Mouse (Mus musculus) adipocyte (in vitro differentiated cells): ENCODE measurements at regions not wholly inside any gene's neighbourhood (a gene's known extent, or its start where the extent isn't known, plus 50 kb on each side); places are given as distances from the start of the nearest gene placed in this dataset.

Source experiments
- DNase-seq: peaks from one replicate; pipeline ENCODE4 v3.0.0-alpha.2; 2016; ENCODE audit warnings: low spot score

DNA sequence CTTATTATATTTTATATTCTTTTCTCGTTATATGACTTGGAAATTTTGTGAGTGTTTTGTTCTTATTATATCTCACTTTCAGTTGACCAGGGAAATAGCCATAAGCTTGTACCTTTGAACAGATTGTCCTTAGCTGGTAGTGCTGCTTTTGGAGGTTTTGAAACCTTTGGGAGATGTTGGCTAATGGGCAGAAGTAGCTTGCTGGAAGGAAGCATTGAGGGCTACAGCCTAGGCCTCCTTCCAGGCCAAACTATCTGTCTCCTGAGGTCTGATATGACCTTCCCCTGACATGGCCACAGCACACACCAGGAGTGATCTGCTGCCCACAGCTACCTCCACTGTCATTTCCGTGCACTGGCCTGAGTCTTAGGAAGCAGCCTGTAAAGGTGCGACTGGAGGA lies 56.8 kb downstream of the Cdkn2c start:
- peak; percentile 61 for DNase-seq

DNA sequence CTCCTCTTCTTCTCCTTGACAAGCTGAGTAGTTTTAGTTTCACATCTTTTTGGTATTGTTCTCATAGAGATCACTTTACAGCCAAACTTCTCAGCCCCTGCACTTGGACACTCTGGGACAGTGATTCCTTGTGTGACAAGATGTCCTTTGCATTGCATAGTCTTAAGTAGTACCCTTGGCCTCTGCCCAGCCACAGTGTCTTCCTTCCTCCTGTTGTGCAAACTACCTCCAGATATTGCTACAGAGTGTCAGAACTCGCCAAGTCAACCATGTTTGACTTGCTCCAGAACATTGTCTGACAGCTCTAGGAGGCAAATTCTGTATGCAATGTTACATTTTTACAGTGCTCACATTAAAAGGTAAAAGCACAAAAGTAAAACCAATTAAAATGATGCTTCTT lies 57.2 kb downstream of the Cdkn2c start:
- DNase-seq: peak; percentile 85

DNA sequence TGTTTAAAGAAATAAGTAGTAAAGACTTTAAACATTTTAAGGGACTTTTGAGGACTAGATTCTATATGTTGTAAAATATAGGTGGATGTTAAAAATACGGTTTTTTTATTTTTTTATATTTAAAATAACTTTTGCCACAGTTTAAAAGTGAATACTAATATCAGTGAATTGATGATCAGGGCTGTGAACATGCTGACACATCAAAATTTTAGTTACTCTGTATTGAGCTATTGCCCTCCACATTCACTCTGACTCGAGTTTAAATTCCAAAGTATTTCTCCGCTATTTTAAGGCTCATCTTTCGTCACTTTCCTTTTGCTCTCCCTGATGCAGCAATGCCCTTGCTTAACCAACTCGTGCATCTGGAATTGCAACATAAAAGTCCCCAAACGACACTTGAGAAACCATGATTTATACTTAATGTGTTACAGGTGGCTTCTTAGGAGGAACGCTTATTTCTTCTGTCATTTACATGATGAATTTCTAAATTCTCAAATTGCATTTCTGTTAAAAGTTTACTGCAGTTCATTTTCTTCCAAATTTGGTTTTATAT lies 58.7 kb upstream of the 4930522H14Rik start:
- peak; percentile 87 for DNase-seq

DNA sequence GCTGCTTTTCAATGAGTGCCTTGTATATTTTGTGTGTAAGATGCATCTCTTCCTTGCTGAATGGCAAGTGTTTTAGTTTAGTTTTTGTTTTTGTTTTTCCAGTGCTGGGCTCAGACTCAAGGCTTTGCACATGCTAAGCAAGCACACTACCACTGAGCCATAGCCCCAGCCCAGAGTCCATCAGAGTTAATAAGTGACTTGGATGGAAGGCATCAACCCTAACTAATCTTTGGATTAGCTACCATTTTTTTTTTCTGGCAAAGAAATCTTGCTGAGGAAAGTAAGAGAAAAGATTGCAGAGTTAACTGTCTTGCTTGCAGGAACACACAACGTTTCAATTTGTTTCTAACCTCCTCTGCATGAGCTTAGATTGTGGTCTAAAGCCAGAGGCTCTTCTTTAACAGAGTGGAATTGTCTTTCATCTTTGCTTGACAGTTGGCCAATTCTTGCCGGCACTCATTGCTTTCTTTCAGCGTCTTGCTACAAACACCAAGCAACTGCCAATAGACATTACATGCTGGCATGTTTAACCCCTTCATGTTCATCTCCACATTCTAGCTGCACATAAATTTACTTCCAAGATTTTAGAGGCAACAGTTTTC lies 52.2 kb upstream of the 4930522H14Rik start:
- peak; percentile 70 for DNase-seq

DNA sequence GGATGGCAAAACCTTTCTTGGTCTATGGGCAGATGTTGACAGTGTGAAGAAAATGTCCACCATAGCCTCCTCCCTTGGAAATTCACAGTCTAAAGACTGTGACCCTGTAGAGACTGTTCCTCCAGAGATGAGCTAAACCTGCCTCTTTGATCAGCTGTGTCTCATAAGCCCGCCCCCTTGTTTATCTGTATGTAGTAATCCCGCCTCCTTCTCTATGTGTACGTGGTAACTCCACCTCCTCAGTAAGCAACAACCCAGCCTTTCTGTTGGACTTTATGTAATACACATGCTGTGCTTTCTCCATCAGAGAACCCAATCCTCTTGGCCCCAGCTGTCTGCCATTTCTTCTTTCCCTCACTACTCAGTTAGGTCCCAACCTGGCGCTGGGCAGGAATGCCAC lies 51.4 kb upstream of the 4930522H14Rik start:
- no peak for DNase-seq
